ENCODE assay signal across 8 mouse cellular contexts in the genomic region with DNA sequence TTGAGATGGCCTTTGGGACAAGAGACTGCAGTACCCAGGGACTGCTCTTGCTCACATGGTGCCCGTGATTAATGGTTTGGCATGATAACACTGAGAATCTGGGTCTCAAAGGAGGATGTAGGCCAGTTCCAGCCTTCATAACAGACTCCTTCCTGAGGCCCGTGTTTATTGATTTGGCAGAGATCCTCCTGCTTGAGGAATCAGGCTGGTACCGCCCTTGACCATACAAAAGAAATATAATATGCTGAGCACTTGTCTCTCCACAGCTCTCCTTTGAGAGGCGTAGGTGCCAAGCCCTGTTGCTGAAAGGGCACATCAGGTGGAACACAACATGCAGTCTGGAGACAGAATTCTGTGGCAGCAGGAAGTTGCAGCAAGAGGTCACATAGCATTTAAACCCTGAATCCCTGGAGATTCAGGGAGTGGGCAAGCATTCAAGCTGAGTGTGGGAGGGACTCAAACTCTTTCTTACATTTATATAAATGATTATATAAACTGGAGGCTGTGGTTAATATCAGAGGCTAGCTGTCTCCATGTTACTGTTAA. TPM values are rescaled to one million over a fixed set of nuclear protein-coding genes. Genes with fewer than 3 reads are reported as not detected.
A peak's percentile ranks its signal among the peaks of the same experiment; 100 is the strongest.
DNase-seq lines count a peak whose midpoint lies in the region; ATAC-seq and TF ChIP-seq lines count a peak whose summit lies in the region.

No protein-coding gene starts in this region.

- peak; percentile 54 for DNase-seq in Muller cell, postnatal 12 days (ENCODE audit: inconsistent ontology term)
- peak; percentile 20 for DNase-seq in cerebellum, adult 11 months
- DNase-seq in forebrain, postnatal 0 days: no peak
- DNase-seq in lung, adult 18-20 months: peak; percentile 56 to 77
- no peak for DNase-seq in right cerebral cortex, postnatal 36 days (ENCODE audit: low spot score in 2 of 2)
- DNase-seq in thymus, adult 18-20 months: no peak

- H3K4me3 ChIP-seq in forebrain, postnatal 0 days (ENCODE audit: low read depth, low read length): no peak overlapping the region
- H3K4me3 ChIP-seq in intestine, embryonic 15.5 days (replicated peaks): no peak overlapping the region
- no peak overlapping the region for H3K4me3 ChIP-seq in stomach, embryonic 15.5 days (replicated peaks)

- H3K9me3 ChIP-seq in forebrain, postnatal 0 days (ENCODE audit: low read length): no peaks in the 10 kb centered on the region
- no peaks in the 10 kb centered on the region for H3K9me3 ChIP-seq in intestine, embryonic 15.5 days
- H3K9me3 ChIP-seq in stomach, embryonic 15.5 days: no peaks in the 10 kb centered on the region

- no peak overlapping the region for H3K9ac ChIP-seq in forebrain, postnatal 0 days
- no peak overlapping the region for H3K9ac ChIP-seq in intestine, embryonic 15.5 days
- no peak overlapping the region for H3K9ac ChIP-seq in stomach, embryonic 15.5 days

- peaks cover 24% of the 10 kb centered on the region for H3K4me1 ChIP-seq in forebrain, postnatal 0 days (ENCODE audit: insufficient read depth)
- peaks cover 18% of the 10 kb centered on the region for H3K4me1 ChIP-seq in intestine, embryonic 15.5 days (replicated peaks)
- peaks cover 42% of the 10 kb centered on the region for H3K4me1 ChIP-seq in stomach, embryonic 15.5 days

- H3K27me3 ChIP-seq in forebrain, postnatal 0 days (ENCODE audit: insufficient read depth, low read length): no peaks in the 10 kb centered on the region
- H3K27me3 ChIP-seq in intestine, embryonic 15.5 days (replicated peaks): no peaks in the 10 kb centered on the region
- no peaks in the 10 kb centered on the region for H3K27me3 ChIP-seq in stomach, embryonic 15.5 days (replicated peaks)

- H3K36me3 ChIP-seq in forebrain, postnatal 0 days (ENCODE audit: insufficient read depth): no peaks in the 10 kb centered on the region
- no peaks in the 10 kb centered on the region for H3K36me3 ChIP-seq in intestine, embryonic 15.5 days
- no peaks in the 10 kb centered on the region for H3K36me3 ChIP-seq in stomach, embryonic 15.5 days

- no peak overlapping the region for H3K4me2 ChIP-seq in forebrain, postnatal 0 days (ENCODE audit: low read depth)
- peak overlapping the region; percentile 30 for H3K4me2 ChIP-seq in intestine, embryonic 15.5 days (replicated peaks)
- 0 out of 2 replicates have a peak overlapping the region, but pooled peaks have one; percentile 1 for H3K4me2 ChIP-seq in stomach, embryonic 15.5 days

- WGBS in forebrain, postnatal 0 days: 31% methylated on average over 4 of the region's 4 CpGs
- WGBS in intestine, embryonic 15.5 days: 28% methylated on average over 4 of the region's 4 CpGs
- WGBS in stomach, embryonic 15.5 days: 22% methylated on average over 4 of the region's 4 CpGs

- 0 out of 2 replicates have a peak overlapping the region, but pooled peaks have one; percentile 54 for H3K27ac ChIP-seq in forebrain, postnatal 0 days (ENCODE audit: low read depth, low read length)
- peak overlapping the region; percentile 80 for H3K27ac ChIP-seq in intestine, embryonic 15.5 days
- H3K27ac ChIP-seq in stomach, embryonic 15.5 days: peak overlapping the region; percentile 84

- peak; percentile 42; the same call in 1 of the 2 replicates for ATAC-seq in forebrain, postnatal 0 days
- ATAC-seq in intestine, embryonic 15.5 days: peak; percentile 73
- peak; percentile 57; the same call in 1 of the 2 replicates for ATAC-seq in stomach, embryonic 15.5 days (ENCODE audit: insufficient read depth, low FRiP score, low read depth)

- TF ChIP-seq CTCF in forebrain, postnatal 0 days (IDR thresholded peaks at IDR 0.05; ENCODE audit: low read depth): no peak

RNA-seq across cellular contexts. Expression of gene Gnaq, which starts 36.1 kb away (rescaled TPM):
- 115 and 143 TPM in 2 replicates for total RNA-seq in forebrain, postnatal 0 days (2014; rRNA removed)
- 60.1 and 94.2 TPM in 2 replicates for polyA plus RNA-seq in forebrain, postnatal 0 days (2015; fragmentation: Nextera tagmentation; extraction: Ambion mirVana)
- polyA plus RNA-seq in intestine, embryonic 15.5 days (2015; fragmentation: Nextera tagmentation; extraction: Ambion mirVana): 28.1 and 28.3 TPM in 2 replicates
- 35.6 and 36.2 TPM in 2 replicates for polyA plus RNA-seq in stomach, embryonic 15.5 days (2015; fragmentation: Nextera tagmentation; extraction: Ambion mirVana)

Comparison
In these comparisons a context has a peak if more than half of its experiments do, and no peak if none do; other contexts are left out.
1. DNase-seq: peak in Muller cell, postnatal 12 days (single experiment), cerebellum, adult 11 months (single experiment) and lung, adult 18-20 months (2 of 2); none in forebrain, postnatal 0 days (single experiment), right cerebral cortex, postnatal 36 days (0 of 2) and thymus, adult 18-20 months (0 of 2).
2. Peak in every context shown above with its lines, with median percentiles within 50 percentile points of each other: ATAC-seq and H3K27ac ChIP-seq.